Mouse (Mus musculus) kidney, postnatal 14 days (tissue): Measurements from ENCODE around the gene Mtln.

Experiments
- DNase-seq: peaks from one replicate; pipeline ENCODE4 v3.0.0; 2022; ENCODE audit warnings: mixed read lengths

Mtln gene

GRCm38 (mm10) chr2:127751849-127752610 lies 40.3 kb downstream of the Mtln start:
- DNase-seq: no peak

- DNase-seq: no peak
These were observed 42.9 kb downstream of the Mtln start for GRCm38 (mm10) chr2:127749376-127749775.

GRCm38 (mm10) chr2:127748316-127748715 lies 44.0 kb downstream of the Mtln start:
- DNase-seq: no peak

- DNase-seq: no peak
These were observed 49.7 kb downstream of the Mtln start for GRCm38 (mm10) chr2:127742637-127743036.
